Mouse (Mus musculus) hindbrain, embryonic 10.5 days (tissue): ENCODE results near the gene Tssk1. TPM values are rescaled to one million over a fixed set of nuclear protein-coding genes. Genes with fewer than 3 reads are reported as not detected.
A peak's percentile ranks its signal among the peaks of the same experiment; 100 is the strongest.

Source experiments
- DNase-seq: peaks from one replicate; pipeline ENCODE4 v3.0.0-alpha.2; 2017; ENCODE audit warnings: low spot score
- H3K27ac ChIP-seq: fragments of 300-500 bp; sonication (generic); 2 replicates; pipeline ENCODE4 v1.5.1; 2016; ENCODE audit warnings: mild to moderate bottlenecking, moderate library complexity
- H3K27me3 ChIP-seq: fragments of 300-500 bp; sonication (generic); 2 replicates; pipeline ENCODE4 v1.6.1; 2016; ENCODE audit warnings: mild to moderate bottlenecking; ENCODE audit not compliant: poor library complexity, insufficient read depth, severe bottlenecking
- H3K36me3 ChIP-seq: fragments of 300-500 bp; sonication (generic); 2 replicates; pipeline ENCODE4 v1.6.1; 2016; ENCODE audit warnings: mild to moderate bottlenecking, moderate library complexity
- H3K4me1 ChIP-seq: fragments of 300-500 bp; sonication (generic); replicated peaks from 2 replicates; pipeline ENCODE4 v1.6.1; 2016; ENCODE audit warnings: mild to moderate bottlenecking
- H3K4me3 ChIP-seq: fragments of 300-500 bp; sonication (generic); 2 replicates; pipeline ENCODE4 v1.5.1; 2016; ENCODE audit warnings: mild to moderate bottlenecking, moderate library complexity
- H3K9me3 ChIP-seq: fragments of 300-500 bp; sonication (generic); 2 replicates; pipeline ENCODE4 v1.6.1; 2016; ENCODE audit warnings: mild to moderate bottlenecking, moderate library complexity
- WGBS: fragments of 180-500 bp; shearing (Covaris S2); methylation state at CpG from one replicate; pipeline ENCODE4 v1.1.7; 2016; 5-methylcytosine and 5-hydroxymethylcytosine counted together
- polyA plus RNA-seq: library from polyadenylated mRNA; unstranded; fragments of >200 nt; fragmentation: Nextera tagmentation; extraction: Ambion mirVana; gene quantifications from 2 replicates; pipeline ENCODE4 v1.2.1, GENCODE M21; 2016

Gene Tssk1
- polyA plus RNA-seq, 1 experiment from 2014 or later: not detected

- Histone ChIP-seq H3K9me3 (peaks cover 2% of the 10 kb centered on the region; the same call in 1 of the 2 replicates), H3K27me3 (no peaks in the 10 kb centered on the region), H3K27ac (no peak overlapping the region), H3K4me3 (no peak overlapping the region), H3K4me1 (0 out of 2 replicates have a peak, but pooled peaks cover 4% of the 10 kb centered on the region), H3K36me3 (peaks cover 67% of the 10 kb centered on the region)
- WGBS: 90% methylated on average over 1 of the region's 1 CpGs
- no peak for DNase-seq
These were observed 17.9 kb upstream of the Tssk1 start for GRCm38 (mm10) chr16:17876096-17876495.

DNA sequence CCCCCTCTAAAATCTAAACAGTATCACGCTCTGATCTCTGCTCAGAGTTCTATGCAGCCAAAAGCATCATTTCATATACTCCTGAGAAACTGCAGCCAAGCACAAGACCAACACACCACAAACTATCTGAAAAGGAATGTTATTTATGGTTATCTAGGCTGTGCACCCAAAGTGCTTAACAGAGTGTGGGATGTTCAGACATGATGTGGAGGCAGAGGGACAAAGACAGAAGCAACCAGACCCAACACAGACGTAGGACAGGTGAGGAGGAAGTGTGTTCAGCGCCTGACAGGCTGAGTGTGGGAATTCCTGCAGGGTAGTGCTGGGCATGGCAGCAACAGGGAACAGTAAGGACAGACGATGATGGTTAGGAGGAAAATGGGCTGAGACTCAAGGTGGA, 14.5 kb upstream of the Tssk1 start:
- WGBS: 94% methylated on average over 4 of the region's 4 CpGs
- no peak for DNase-seq
- H3K27me3 ChIP-seq: no peaks in the 10 kb centered on the region
- H3K4me1 ChIP-seq: no peaks in the 10 kb centered on the region
- H3K9me3 ChIP-seq: peaks cover 2% of the 10 kb centered on the region; the same call in 1 of the 2 replicates
- no peak overlapping the region for H3K27ac ChIP-seq
- peaks cover 70% of the 10 kb centered on the region for H3K36me3 ChIP-seq
- H3K4me3 ChIP-seq: no peak overlapping the region

DNA sequence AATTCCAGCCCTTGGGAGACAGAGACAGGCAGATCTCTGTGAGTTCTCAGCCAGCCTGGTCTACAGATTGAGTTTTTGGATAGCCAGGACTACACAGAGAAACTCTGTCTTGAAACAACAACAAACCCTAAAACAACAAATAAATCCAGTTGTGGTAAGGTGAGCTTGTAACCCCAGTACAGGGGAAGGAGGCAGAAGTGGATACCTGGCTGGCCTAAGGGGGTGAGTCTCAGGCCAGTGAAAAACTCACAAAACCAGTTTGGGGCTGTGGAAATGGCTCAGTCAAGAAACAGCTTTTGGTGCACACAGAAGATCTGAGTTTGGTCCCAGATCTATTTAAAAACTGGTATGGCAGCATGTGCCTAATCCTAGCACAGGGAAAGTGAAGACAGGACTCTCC, 11.8 kb upstream of the Tssk1 start:
- no peaks in the 10 kb centered on the region for H3K27me3 ChIP-seq
- no peak overlapping the region for H3K27ac ChIP-seq
- peaks cover 2% of the 10 kb centered on the region; the same call in 1 of the 2 replicates for H3K9me3 ChIP-seq
- no peak overlapping the region for H3K4me3 ChIP-seq
- DNase-seq: no peak
- no peaks in the 10 kb centered on the region; the same call in 1 of the 2 replicates for H3K4me1 ChIP-seq
- H3K36me3 ChIP-seq: peaks cover 75% of the 10 kb centered on the region

DNA sequence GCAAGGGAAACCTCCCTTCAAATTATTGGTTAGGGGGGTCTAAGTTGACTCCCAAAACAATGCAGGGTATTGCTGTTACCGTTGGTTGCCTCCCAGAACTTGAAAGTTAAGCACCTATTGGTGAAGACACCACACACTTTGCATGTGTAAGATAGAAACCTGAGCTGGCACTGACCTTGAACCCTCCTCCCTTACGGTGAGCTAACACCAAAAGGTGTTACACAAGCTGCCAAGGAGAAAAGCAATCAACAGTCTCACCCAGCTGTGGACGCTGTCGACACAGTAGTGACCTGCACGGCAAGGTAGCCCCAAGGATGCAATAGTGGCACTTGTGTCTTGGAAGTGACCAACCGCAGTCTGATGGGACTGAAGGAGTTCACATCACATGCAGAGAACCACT, 9.9 kb upstream of the Tssk1 start:
- no peaks in the 10 kb centered on the region for H3K27me3 ChIP-seq
- no peak overlapping the region for H3K27ac ChIP-seq
- H3K36me3 ChIP-seq: peaks cover 56% of the 10 kb centered on the region
- DNase-seq: no peak
- no peaks in the 10 kb centered on the region for H3K9me3 ChIP-seq
- no peak overlapping the region for H3K4me3 ChIP-seq
- no peaks in the 10 kb centered on the region; the same call in 1 of the 2 replicates for H3K4me1 ChIP-seq
- WGBS: 84% methylated on average over 6 of the region's 6 CpGs

GRCm38 (mm10) chr16:17889689-17890341, 4.2 kb upstream of the Tssk1 start:
- Histone ChIP-seq H3K9me3 (no peaks in the 10 kb centered on the region), H3K36me3 (peaks cover 20% of the 10 kb centered on the region), H3K27me3 (no peaks in the 10 kb centered on the region), H3K4me1 (peaks cover 27% of the 10 kb centered on the region), H3K4me3 (peak overlapping the region; percentile 100), H3K27ac (peak overlapping the region; percentile 99)
- DNase-seq: no peak
- 85% methylated on average over 6 of the region's 6 CpGs for WGBS

GRCm38 (mm10) chr16:17890342-17890727, 3.7 kb upstream of the Tssk1 start:
- Histone ChIP-seq H3K9me3 (no peaks in the 10 kb centered on the region), H3K27me3 (no peaks in the 10 kb centered on the region), H3K4me3 (peak overlapping the region; percentile 100), H3K4me1 (peaks cover 27% of the 10 kb centered on the region), H3K36me3 (peaks cover 15% of the 10 kb centered on the region), H3K27ac (peak overlapping the region; percentile 99)
- DNase-seq: no peak
- 67% methylated on average over 2 of the region's 2 CpGs for WGBS

- Histone ChIP-seq H3K36me3 (peaks cover 8% of the 10 kb centered on the region; the same call in 1 of the 2 replicates), H3K4me3 (peak overlapping the region; percentile 100), H3K27me3 (no peaks in the 10 kb centered on the region), H3K4me1 (peaks cover 27% of the 10 kb centered on the region), H3K9me3 (no peaks in the 10 kb centered on the region), H3K27ac (peak overlapping the region; percentile 99)
- DNase-seq: peak; percentile 58
- under 1% methylated on average over 44 of the region's 44 CpGs for WGBS
These were observed 3.0 kb upstream of the Tssk1 start for GRCm38 (mm10) chr16:17890917-17891566.

DNA sequence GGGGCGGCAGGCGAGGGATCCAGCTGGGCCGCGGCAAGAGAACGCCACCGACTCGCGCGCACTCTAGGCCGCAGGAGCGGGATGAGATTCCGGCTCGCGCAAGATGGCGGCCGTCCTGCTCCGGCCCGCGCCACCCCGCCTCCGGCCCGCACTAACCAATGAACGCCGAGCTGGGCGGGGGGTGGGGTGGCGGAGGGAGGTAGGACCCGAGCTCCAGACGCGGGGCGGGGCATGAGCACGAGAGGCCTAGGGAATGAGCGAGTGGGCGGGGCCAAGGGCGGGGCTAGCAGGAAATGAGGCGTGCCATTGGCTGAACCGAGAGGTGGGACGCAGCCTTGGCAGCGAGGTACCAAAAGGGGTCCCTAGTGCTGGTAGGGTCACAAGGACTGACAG, 2.5 kb upstream of the Tssk1 start, which contains the start of gene Gm20518:
TSS of gene Gm20518 (minus strand) at position 105 of the 393 bp plus-strand sequence.
- WGBS: under 1% methylated on average over 38 of the region's 38 CpGs
- peak; percentile 100 for DNase-seq
- Histone ChIP-seq H3K4me3 (peak within 1 kb of the TSS; percentile 100), H3K36me3 (peaks cover 7% of the 10 kb centered on the region; the same call in 1 of the 2 replicates), H3K4me1 (peaks cover 27% of the 10 kb centered on the region), H3K27ac (peak within 1 kb of the TSS; percentile 99), H3K9me3 (no peaks in the 10 kb centered on the region), H3K27me3 (no peaks in the 10 kb centered on the region)

DNA sequence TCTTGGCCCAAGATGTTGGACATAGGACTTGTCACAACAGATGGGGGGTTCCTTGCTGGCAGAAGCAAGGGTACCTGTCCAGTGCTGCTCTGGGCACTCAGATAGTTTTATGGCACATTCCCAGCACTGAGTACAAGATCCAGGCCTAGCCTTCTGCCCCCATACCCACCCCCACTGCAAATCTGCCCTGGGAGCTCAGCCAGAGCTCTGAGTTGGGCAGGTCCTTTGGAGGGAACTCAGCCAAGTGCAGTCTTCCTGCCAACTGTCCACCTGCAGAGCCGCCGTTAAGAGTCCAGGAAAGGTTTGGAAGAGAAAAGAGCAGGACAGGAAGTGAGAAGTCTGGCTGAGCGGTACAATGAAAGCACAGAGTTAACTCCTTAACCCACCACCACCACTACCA, 1.4 kb upstream of the Tssk1 start:
- 85% methylated on average over 3 of the region's 3 CpGs for WGBS
- H3K27ac ChIP-seq: no peak overlapping the region

GRCm38 (mm10) chr16:17896091-17896490, 2.1 kb downstream of the Tssk1 start:
- Histone ChIP-seq H3K4me1 (peaks cover 12% of the 10 kb centered on the region), H3K9me3 (no peaks in the 10 kb centered on the region), H3K4me3 (no peak overlapping the region), H3K27me3 (no peaks in the 10 kb centered on the region), H3K36me3 (peaks cover 35% of the 10 kb centered on the region), H3K27ac (no peak overlapping the region)
- no peak for DNase-seq

More for the DNA sequence above, 1.4 kb upstream of the Tssk1 start:
- H3K27me3 ChIP-seq: no peaks in the 10 kb centered on the region
- no peak for DNase-seq
- H3K36me3 ChIP-seq: peaks cover 7% of the 10 kb centered on the region; the same call in 1 of the 2 replicates
- no peak overlapping the region for H3K4me3 ChIP-seq
- peaks cover 27% of the 10 kb centered on the region for H3K4me1 ChIP-seq
- H3K9me3 ChIP-seq: no peaks in the 10 kb centered on the region

DNA sequence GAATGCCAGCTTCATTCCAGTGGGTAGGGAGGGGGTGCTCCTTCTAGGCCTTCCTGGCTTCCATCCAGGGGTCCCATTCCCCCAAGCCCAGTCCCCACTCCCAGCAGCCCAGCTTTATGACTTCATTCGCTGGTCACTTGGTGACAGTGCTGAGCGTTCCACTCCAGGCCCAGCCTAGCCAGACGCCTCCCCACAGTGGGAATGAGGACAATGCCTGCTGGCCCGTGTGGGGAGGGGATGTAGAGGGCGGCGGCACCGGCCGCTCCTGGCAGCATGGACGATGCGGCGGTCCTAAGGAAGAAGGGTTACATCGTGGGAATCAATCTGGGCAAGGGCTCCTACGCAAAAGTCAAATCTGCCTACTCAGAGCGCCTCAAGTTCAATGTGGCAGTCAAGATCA, 4.4 kb downstream of the Tssk1 start, which contains the start of the genes Dgcr2 and Tssk2:
TSS of gene Dgcr2 (minus strand) at position 101 of the 400 bp plus-strand sequence.
TSS of gene Tssk2 (plus strand) at position 176 of the 400 bp plus-strand sequence.
- no peak for DNase-seq
- WGBS: 92% methylated on average over 14 of the region's 14 CpGs

DNA sequence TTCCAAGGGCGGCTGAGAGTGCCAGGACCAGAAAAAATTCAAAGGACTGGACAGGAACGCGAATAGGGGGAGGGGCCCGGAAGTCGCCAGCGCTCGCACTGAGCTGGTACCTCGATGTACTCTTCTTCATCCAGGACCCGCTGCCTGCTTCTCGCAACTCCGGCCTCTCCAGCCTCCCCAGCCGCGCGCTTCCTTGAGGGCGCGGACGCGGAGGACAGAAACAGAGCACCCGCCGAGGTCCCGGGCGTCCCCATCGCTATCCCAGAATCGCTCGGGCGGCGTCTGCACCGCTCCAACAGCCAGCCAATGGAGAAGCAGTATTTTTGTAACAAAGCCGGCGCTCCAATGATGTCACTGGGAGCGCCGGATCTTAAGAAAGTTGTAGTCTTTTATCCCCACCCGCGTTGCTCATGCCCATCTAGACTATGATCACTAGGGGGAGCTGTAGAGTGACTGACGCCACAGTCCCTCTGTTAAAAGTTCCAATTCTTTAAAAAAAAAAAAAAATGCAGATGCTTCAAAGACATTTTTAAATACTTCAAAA, 17.1 kb downstream of the Tssk1 start, which contains the start of gene Ess2:
TSS of gene Ess2 (minus strand) at position 297 of the 544 bp plus-strand sequence.
- WGBS: under 1% methylated on average over 35 of the region's 35 CpGs
- Histone ChIP-seq H3K9me3 (no peaks in the 10 kb centered on the region), H3K27ac (peak within 1 kb of the TSS; percentile 95)

More for the DNA sequence above, 4.4 kb downstream of the Tssk1 start, which contains the start of the genes Dgcr2 and Tssk2:
- Histone ChIP-seq H3K27ac (no peak within 1 kb of the TSS), H3K27me3 (no peaks in the 10 kb centered on the region), H3K9me3 (no peaks in the 10 kb centered on the region), H3K4me3 (no peak within 1 kb of the TSS), H3K36me3 (peaks cover 59% of the 10 kb centered on the region), H3K4me1 (no peaks in the 10 kb centered on the region)

More for the DNA sequence above, 17.1 kb downstream of the Tssk1 start, which contains the start of gene Ess2:
- peak; percentile 90 for DNase-seq
- Histone ChIP-seq H3K4me1 (peaks cover 24% of the 10 kb centered on the region), H3K36me3 (peaks cover 33% of the 10 kb centered on the region), H3K27me3 (peaks cover 46% of the 10 kb centered on the region), H3K4me3 (peak within 1 kb of the TSS; percentile 76)
